Mouse (Mus musculus): ENCODE measurements around the gene Olfr558. TPM values are rescaled to one million over a fixed set of nuclear protein-coding genes. Genes with fewer than 3 reads are reported as not detected.

Olfr558 gene
- polyA plus RNA-seq (2012; ENCODE audit: insufficient read depth, low replicate concordance), result not detected in 2 replicates

DNA sequence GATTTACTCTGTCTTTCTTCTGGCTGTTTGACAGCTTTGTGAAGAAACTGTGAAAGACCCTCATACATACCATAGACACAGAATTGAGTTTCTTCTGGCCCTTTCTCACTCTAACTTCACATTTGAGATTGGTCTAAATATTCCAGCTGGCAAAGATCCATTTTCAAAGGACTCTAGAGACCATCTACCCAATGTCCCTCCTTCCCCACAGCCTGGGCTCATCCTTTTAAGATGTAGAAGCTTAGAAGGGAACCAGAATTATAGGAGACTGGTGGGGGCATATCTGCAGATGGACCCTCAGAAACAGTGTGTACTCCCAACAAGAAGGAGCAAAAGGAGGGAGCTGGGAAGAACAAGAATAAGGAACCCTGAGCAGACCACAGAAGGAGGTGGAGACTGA lies at the start of gene Olfr558:
Olfr558 (plus strand) TSS at position 301 of the 400 bp plus-strand sequence.
- Histone ChIP-seq H3K36me3 (replicated peaks; ENCODE audit: low read length) (no peaks in the 10 kb centered on the region), H3K27me3 (replicated peaks) (peaks cover 7% of the 10 kb centered on the region), H3K4me1 (no peaks in the 10 kb centered on the region), H3K4me3 (replicated peaks) (no peak within 1 kb of the TSS), H3K9me3 (peaks cover 2% of the 10 kb centered on the region; the same call in 1 of the 2 replicates)
- TF ChIP-seq GATA1 (IDR thresholded peaks at IDR 0.05; ENCODE audit: borderline replicate concordance, low read length) (no peak), FLI1 (IDR thresholded peaks at IDR 0.05; ENCODE audit: low read length) (no peak)

DNA sequence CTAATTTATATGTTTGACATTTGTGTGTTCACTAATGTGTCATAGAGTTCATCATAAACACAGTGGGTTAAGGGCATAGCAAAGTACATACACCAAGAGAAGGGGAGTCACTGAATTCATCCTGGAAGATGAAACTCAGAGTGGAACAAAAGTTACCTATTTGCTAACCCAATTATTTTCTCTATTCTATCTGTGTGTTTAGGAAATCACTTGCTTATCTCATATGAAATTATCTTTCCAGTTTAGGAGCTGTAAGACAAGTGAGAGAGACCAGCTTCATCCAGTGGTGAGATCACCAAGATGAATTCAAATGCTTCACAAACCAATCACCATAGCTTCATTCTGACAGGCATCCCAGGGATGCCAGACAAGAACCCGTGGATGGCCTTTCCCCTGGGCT lies 43.5 kb upstream of the Olfr558 start, which contains the start of gene Olfr555:
Olfr555 (plus strand) TSS at position 301 of the 400 bp plus-strand sequence.
- H3K27me3 ChIP-seq (replicated peaks), result peaks cover 1% of the 10 kb centered on the region
- no peaks in the 10 kb centered on the region for H3K4me1 ChIP-seq
- no peak within 1 kb of the TSS for H3K4me3 ChIP-seq (replicated peaks)
- TF ChIP-seq GATA1 (IDR thresholded peaks at IDR 0.05; ENCODE audit: borderline replicate concordance, low read length) (no peak), FLI1 (IDR thresholded peaks at IDR 0.05; ENCODE audit: low read length) (no peak)
- H3K9me3 ChIP-seq, result no peaks in the 10 kb centered on the region
- H3K36me3 ChIP-seq (replicated peaks; ENCODE audit: low read length), result no peaks in the 10 kb centered on the region

- no peaks in the 10 kb centered on the region for H3K9me3 ChIP-seq
- no peak within 1 kb of the TSS for H3K4me3 ChIP-seq (replicated peaks)
- H3K4me1 ChIP-seq, result no peaks in the 10 kb centered on the region
- H3K36me3 ChIP-seq (replicated peaks; ENCODE audit: low read length), result no peaks in the 10 kb centered on the region
- no peaks in the 10 kb centered on the region for H3K27me3 ChIP-seq (replicated peaks)
- no peak for TF ChIP-seq FLI1 (IDR thresholded peaks at IDR 0.05; ENCODE audit: low read length)
- no peak for TF ChIP-seq GATA1 (IDR thresholded peaks at IDR 0.05; ENCODE audit: borderline replicate concordance, low read length)
Observed at GRCm38 (mm10) chr7:102664599-102664998, 37.4 kb upstream of the Olfr558 start, which contains the start of gene Olfr556. TSS of gene Olfr556 (plus strand) at chr7:102664899.

DNA sequence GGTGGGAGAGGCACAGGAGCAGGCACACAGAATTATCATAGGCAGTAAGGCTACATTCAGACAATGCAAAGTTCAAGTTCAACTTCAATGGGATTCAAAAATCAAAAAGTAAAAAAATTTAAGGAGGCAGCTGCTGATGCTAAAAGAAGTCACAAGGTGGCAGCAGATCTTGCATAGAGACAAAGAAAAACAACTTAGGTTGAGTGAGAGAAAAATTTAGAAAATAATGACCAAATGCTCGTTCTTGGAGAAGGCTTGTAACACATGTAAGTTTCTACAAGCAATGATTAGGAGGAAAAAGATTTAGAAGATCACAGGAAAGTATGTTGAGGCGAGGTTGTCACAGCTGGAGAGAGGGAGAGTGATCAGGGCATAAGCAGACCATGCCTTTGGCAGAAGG lies 36.6 kb upstream of the Olfr558 start:
- TF ChIP-seq FLI1 (IDR thresholded peaks at IDR 0.05; ENCODE audit: low read length) (no peak), GATA1 (IDR thresholded peaks at IDR 0.05; ENCODE audit: borderline replicate concordance, low read length) (no peak)
- H3K9me3 ChIP-seq, result no peaks in the 10 kb centered on the region
- H3K27me3 ChIP-seq (replicated peaks), result no peaks in the 10 kb centered on the region
- H3K36me3 ChIP-seq (replicated peaks; ENCODE audit: low read length), result no peaks in the 10 kb centered on the region
- H3K4me3 ChIP-seq (replicated peaks), result no peak overlapping the region
- no peaks in the 10 kb centered on the region for H3K4me1 ChIP-seq

DNA sequence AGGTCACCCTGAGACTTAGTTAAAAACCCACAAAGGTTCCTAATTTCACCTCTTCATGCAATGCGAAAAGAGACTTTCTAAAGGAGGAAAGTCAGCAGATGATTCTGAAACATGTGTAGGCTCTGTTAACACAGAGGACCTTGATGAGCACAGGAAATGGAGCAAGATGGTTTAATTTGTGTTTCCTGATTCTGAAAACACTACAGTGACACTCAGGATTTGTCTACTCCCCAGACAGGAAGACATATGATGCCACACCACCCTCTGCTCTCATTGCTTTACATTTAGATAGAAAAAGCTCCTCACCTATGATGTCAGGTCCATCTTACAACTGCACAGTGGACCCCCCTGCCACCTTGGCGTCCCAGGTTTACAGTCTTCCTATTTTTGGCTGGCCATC lies 25.8 kb upstream of the Olfr558 start:
- peaks cover 10% of the 10 kb centered on the region for H3K4me1 ChIP-seq
- H3K36me3 ChIP-seq (replicated peaks; ENCODE audit: low read length), result peaks cover 24% of the 10 kb centered on the region
- no peak overlapping the region for H3K4me3 ChIP-seq (replicated peaks)
- no peaks in the 10 kb centered on the region for H3K9me3 ChIP-seq
- TF ChIP-seq FLI1 (IDR thresholded peaks at IDR 0.05; ENCODE audit: low read length) (no peak), GATA1 (IDR thresholded peaks at IDR 0.05; ENCODE audit: borderline replicate concordance, low read length) (no peak)
- H3K27me3 ChIP-seq (replicated peaks), result no peaks in the 10 kb centered on the region

DNA sequence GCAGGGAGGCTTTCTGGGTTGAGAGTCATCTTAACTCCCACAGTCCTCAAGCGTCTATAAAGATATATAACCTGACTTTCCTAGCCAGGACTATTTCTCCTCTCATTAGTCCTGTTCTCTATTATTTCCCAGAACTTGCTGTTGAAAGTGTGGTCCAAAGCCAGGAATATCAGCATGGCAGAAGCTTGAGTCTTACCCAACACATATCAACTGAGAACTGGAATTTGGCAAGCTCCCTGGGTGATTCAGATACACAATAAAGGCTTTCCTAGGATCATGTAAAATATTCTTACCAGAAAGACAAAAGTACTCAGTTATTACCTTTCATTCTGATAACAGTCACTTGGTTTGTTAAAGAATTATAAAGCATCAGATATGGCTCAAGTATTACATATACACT lies 20.1 kb upstream of the Olfr558 start:
- Histone ChIP-seq H3K4me1 (peaks cover 7% of the 10 kb centered on the region), H3K27me3 (replicated peaks) (no peaks in the 10 kb centered on the region), H3K4me3 (replicated peaks) (no peak overlapping the region), H3K9me3 (no peaks in the 10 kb centered on the region), H3K36me3 (replicated peaks; ENCODE audit: low read length) (peaks cover 48% of the 10 kb centered on the region)
- no peak for TF ChIP-seq GATA1 (IDR thresholded peaks at IDR 0.05; ENCODE audit: borderline replicate concordance, low read length)

DNA sequence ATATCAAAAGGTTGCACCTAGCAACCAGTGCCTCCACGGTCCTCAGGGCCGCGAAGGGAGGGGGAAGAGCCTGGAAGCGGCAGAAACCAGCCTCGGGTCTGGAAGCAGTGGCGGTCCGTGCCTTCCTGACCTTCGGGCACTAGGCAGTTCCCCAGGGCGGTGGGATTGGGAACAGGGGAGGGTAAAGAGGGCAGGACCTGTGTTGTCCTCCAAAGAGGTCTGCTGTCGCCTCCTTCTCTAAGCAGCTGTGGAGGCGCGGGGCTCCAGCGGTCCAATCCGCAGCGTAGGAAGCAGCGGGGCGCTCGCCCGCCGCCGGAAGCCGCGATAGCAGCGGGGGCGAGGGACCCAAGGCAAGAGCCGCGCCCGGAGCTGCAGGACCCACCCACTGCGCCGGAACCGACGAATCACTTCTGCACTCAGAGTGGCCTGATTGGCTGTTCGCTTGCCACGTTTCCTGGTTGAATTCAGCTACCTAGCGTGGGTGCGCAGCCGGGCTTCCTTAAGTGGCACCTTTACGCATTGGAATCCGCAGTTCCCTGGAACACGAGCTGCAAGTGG lies 15.0 kb upstream of the Olfr558 start, which contains the start of gene Trim68:
Trim68 (minus strand) TSS at position 384 of the 558 bp plus-strand sequence.
- H3K27me3 ChIP-seq (replicated peaks), result no peaks in the 10 kb centered on the region
- H3K36me3 ChIP-seq (replicated peaks; ENCODE audit: low read length), result peaks cover 18% of the 10 kb centered on the region
- H3K4me3 ChIP-seq (replicated peaks), result peak within 1 kb of the TSS; percentile 93
- no peak for TF ChIP-seq FLI1 (IDR thresholded peaks at IDR 0.05; ENCODE audit: low read length)
- no peak for TF ChIP-seq GATA1 (IDR thresholded peaks at IDR 0.05; ENCODE audit: borderline replicate concordance, low read length)
- H3K4me1 ChIP-seq, result peaks cover 13% of the 10 kb centered on the region
- no peaks in the 10 kb centered on the region for H3K9me3 ChIP-seq

DNA sequence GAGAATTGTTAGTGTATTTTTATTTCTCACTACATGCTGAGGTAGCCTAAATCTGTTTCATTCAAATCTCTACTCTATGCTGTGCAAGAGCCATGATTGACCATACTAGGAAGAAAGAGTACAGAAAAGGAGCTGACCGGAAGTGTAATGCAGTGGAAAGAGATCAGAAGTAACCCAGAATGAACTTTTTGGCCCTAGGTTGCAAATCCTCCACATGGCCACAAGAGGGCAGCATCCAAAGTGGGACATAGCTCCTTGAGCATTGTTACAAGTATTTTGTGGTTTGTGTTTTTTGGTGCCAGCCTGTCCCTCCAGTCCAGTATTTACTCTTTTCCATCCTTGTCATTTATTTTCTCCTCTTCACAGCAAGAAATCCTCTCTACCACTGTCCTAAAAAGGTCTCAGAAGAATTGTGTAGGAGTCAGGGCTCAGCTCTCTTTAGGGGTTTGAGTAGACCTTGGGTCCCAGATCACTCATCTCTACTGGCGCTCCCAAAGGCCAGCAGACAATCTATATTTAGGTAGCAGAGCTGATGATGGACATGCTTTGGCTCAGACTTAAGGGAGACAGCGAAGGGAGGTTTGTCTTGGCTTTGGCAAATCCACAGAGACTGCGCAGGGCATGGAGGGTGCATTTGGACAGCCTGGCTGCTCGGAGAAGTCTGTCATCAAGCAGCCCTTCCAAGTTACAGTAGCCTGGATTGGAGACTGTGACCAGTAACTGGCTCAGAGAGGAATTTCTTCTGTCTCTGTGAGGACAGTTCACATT lies 6.5 kb upstream of the Olfr558 start, which contains the start of gene Olfr557:
Olfr557 (plus strand) TSS at position 553 of the 768 bp plus-strand sequence.
- H3K4me1 ChIP-seq, result 0 out of 2 replicates have a peak, but pooled peaks cover 4% of the 10 kb centered on the region
- TF ChIP-seq GATA1 (IDR thresholded peaks at IDR 0.05; ENCODE audit: borderline replicate concordance, low read length) (no peak), FLI1 (IDR thresholded peaks at IDR 0.05; ENCODE audit: low read length) (no peak)
- peaks cover 8% of the 10 kb centered on the region for H3K27me3 ChIP-seq (replicated peaks)
- H3K36me3 ChIP-seq (replicated peaks; ENCODE audit: low read length), result no peaks in the 10 kb centered on the region
- peaks cover 2% of the 10 kb centered on the region; the same call in 1 of the 2 replicates for H3K9me3 ChIP-seq
- no peak within 1 kb of the TSS for H3K4me3 ChIP-seq (replicated peaks)

- no peaks in the 10 kb centered on the region for H3K36me3 ChIP-seq (replicated peaks; ENCODE audit: low read length)
- peaks cover 2% of the 10 kb centered on the region; the same call in 1 of the 2 replicates for H3K9me3 ChIP-seq
- peaks cover 11% of the 10 kb centered on the region for H3K27me3 ChIP-seq (replicated peaks)
- no peak overlapping the region for H3K4me3 ChIP-seq (replicated peaks)
- H3K4me1 ChIP-seq, result 0 out of 2 replicates have a peak, but pooled peaks cover 4% of the 10 kb centered on the region
- no peak for TF ChIP-seq FLI1 (IDR thresholded peaks at IDR 0.05; ENCODE audit: low read length)
- no peak for TF ChIP-seq GATA1 (IDR thresholded peaks at IDR 0.05; ENCODE audit: borderline replicate concordance, low read length)
Observed at GRCm38 (mm10) chr7:102698461-102698860, 3.6 kb upstream of the Olfr558 start.

GRCm38 (mm10) chr7:102718970-102719369 lies 17.0 kb downstream of the Olfr558 start, which contains the start of gene Olfr33:
TSS of gene Olfr33 (minus strand) at chr7:102719070.
- no peaks in the 10 kb centered on the region for H3K36me3 ChIP-seq (replicated peaks; ENCODE audit: low read length)
- H3K4me1 ChIP-seq, result no peaks in the 10 kb centered on the region
- no peaks in the 10 kb centered on the region for H3K27me3 ChIP-seq (replicated peaks)
- no peak for TF ChIP-seq GATA1 (IDR thresholded peaks at IDR 0.05; ENCODE audit: borderline replicate concordance, low read length)
- no peak for TF ChIP-seq FLI1 (IDR thresholded peaks at IDR 0.05; ENCODE audit: low read length)
- H3K4me3 ChIP-seq (replicated peaks), result no peak within 1 kb of the TSS
- H3K9me3 ChIP-seq, result no peaks in the 10 kb centered on the region

All from megakaryocyte, embryonic 14.5 days (primary cell).